Mouse (Mus musculus): ENCODE measurements around the gene Eps15. TPM values are rescaled to one million over a fixed set of nuclear protein-coding genes. Genes with fewer than 3 reads are reported as not detected.

Gene Eps15
- polyA plus RNA-seq, 1 experiment from 2014 or later, result 50.7 TPM

GRCm38 (mm10) chr4:109273586-109274240 is 6.4 kb upstream of the Eps15 start:
- Histone ChIP-seq H3K4me2 (ENCODE audit: low read depth, low read length) (no peak overlapping the region), H3K27ac (replicated peaks; ENCODE audit: low read depth, low read length) (no peak overlapping the region), H3K4me1 (ENCODE audit: control insufficient read depth, insufficient read depth, low read length) (no peaks in the 10 kb centered on the region), H3K9ac (replicated peaks; ENCODE audit: low read length) (no peak overlapping the region), H3K27me3 (ENCODE audit: control insufficient read depth, insufficient read depth, low read length) (no peaks in the 10 kb centered on the region), H3K9me3 (replicated peaks; ENCODE audit: control insufficient read depth, low read length) (no peaks in the 10 kb centered on the region), H3K4me3 (ENCODE audit: low read depth, low read length) (no peak overlapping the region), H3K36me3 (replicated peaks; ENCODE audit: control insufficient read depth, insufficient read depth, low read depth, low read length) (no peaks in the 10 kb centered on the region)
- ATAC-seq (replicated peaks; ENCODE audit: insufficient number of reproducible peaks, low FRiP score, low TSS enrichment, low read depth) (no peak), DNase-seq (ENCODE audit: low spot score) (no peak)
- 94% methylated on average over 2 of the region's 2 CpGs for WGBS

DNA sequence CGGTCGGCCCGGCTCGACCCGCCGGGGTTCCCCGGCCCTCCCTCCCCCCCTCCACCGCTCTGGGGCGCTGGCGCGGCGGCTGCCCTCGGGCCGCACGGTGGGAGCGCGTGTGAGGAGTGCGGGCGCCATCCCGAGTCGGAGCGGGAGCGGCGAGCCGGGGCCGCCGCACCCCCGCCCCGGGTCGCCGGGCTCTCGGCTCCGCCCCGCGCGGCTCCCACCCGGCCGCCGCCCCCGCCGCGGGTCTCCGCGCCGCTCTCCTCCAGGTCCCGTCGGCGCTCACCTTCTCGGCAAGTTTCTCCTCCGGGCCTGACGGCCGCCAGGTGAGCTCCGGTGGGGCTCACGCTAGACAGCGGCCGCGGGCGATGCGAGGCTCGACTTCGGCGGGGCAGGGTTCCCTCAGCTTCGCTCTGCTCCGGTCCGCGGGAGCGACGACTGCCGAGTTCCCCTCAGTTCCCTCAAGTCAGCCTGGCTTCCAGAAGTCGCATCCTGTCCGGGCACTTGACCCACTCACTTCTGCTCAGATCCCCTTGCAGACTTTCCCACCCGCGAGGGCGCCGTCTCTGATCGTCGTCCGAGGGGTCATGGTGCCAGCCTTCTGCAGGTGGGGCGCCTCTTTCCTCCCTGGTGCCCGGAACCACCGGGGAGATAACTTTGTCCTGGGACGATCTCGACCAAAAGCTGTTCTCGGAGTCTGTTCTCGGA is 542 bp downstream of the Eps15 start:
- DNase-seq (ENCODE audit: low spot score), result no peak
- peak overlapping the region; percentile 63 for H3K27ac ChIP-seq (replicated peaks; ENCODE audit: low read depth, low read length)

DNA sequence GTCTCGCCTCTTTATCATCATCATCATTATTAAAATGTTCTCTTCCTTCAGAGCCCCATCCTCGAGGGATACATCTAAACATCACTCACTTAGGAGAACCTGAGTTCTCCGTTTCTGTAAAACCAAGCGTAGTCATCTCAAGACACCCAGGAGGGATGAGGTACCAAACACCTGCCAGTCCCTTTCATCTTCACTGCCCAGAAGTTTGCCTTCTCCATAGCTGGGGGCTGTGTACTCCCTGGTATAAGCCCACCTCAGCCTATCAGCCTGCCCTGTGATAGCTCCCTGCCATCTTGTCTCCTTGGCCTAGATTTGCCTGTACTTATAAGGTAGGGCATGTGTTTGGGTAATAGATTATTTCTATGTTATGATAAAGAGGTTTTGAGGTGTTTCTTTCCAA is 1.1 kb downstream of the Eps15 start:
- 6% methylated on average over 4 of the region's 4 CpGs for WGBS
- H3K27ac ChIP-seq (replicated peaks; ENCODE audit: low read depth, low read length), result no peak overlapping the region
- H3K4me2 ChIP-seq (ENCODE audit: low read depth, low read length), result peak overlapping the region; percentile 84
- no peaks in the 10 kb centered on the region for H3K4me1 ChIP-seq (ENCODE audit: control insufficient read depth, insufficient read depth, low read length)
- H3K27me3 ChIP-seq (ENCODE audit: control insufficient read depth, insufficient read depth, low read length), result no peaks in the 10 kb centered on the region
- no peak for ATAC-seq (replicated peaks; ENCODE audit: insufficient number of reproducible peaks, low FRiP score, low TSS enrichment, low read depth)
- peak overlapping the region; percentile 81; the same call in 1 of the 2 replicates for H3K9ac ChIP-seq (replicated peaks; ENCODE audit: low read length)
- no peak for DNase-seq (ENCODE audit: low spot score)
- H3K4me3 ChIP-seq (ENCODE audit: low read depth, low read length), result peak overlapping the region; percentile 89
- no peaks in the 10 kb centered on the region for H3K36me3 ChIP-seq (replicated peaks; ENCODE audit: control insufficient read depth, insufficient read depth, low read depth, low read length)
- H3K9me3 ChIP-seq (replicated peaks; ENCODE audit: control insufficient read depth, low read length), result no peaks in the 10 kb centered on the region

More for the DNA sequence above, 542 bp downstream of the Eps15 start:
- Histone ChIP-seq H3K4me2 (ENCODE audit: low read depth, low read length) (peak overlapping the region; percentile 84), H3K9ac (replicated peaks; ENCODE audit: low read length) (peak overlapping the region; percentile 81), H3K9me3 (replicated peaks; ENCODE audit: control insufficient read depth, low read length) (no peaks in the 10 kb centered on the region), H3K4me3 (ENCODE audit: low read depth, low read length) (peak overlapping the region; percentile 89), H3K4me1 (ENCODE audit: control insufficient read depth, insufficient read depth, low read length) (no peaks in the 10 kb centered on the region), H3K36me3 (replicated peaks; ENCODE audit: control insufficient read depth, insufficient read depth, low read depth, low read length) (no peaks in the 10 kb centered on the region), H3K27me3 (ENCODE audit: control insufficient read depth, insufficient read depth, low read length) (no peaks in the 10 kb centered on the region)
- ATAC-seq (replicated peaks; ENCODE audit: insufficient number of reproducible peaks, low FRiP score, low TSS enrichment, low read depth), result peak; percentile 84
- under 1% methylated on average over 44 of the region's 85 CpGs for WGBS

DNA sequence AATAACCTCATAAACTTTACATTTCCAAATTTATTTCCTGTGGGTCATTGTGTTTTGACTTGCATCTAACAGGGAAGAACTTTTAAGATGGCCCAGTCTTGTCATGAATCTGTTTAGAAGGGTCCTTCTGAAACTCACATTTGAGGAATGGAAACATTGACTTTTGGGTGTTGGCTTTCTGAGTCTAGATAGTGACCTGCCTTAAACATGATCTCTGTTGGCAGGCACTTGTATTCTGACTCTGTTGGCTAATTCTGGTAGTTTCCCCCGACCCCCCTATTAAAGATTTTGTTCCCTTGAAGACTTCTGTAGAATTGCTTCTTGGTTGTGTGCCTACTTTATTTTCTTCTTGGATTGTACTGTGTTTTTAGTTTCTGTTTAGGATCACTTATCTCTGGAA is 1.9 kb downstream of the Eps15 start:
- H3K4me2 ChIP-seq (ENCODE audit: low read depth, low read length), result no peak overlapping the region
- 86% methylated on average over 1 of the region's 1 CpGs for WGBS

DNA sequence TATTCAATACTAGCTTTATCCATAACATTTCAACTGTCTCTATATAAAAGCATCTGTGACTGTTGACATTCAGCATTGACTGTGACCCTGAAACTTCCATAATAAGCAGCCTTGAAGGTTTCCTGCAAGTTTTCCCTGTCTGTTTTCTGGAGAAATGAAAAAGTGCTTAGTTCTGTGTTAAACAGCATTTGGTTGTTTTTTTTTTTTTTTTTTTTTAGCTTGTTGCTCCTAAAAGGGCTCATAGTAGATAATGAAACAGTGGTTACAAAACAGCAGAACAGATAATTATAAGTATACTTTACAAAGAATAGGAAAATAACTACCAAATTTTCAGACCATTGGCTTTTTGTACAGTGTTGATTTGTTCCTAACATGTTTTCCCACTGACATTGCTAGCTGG is 14.6 kb downstream of the Eps15 start:
- Histone ChIP-seq H3K9ac (replicated peaks; ENCODE audit: low read length) (no peak overlapping the region), H3K4me3 (ENCODE audit: low read depth, low read length) (no peak overlapping the region), H3K4me1 (ENCODE audit: control insufficient read depth, insufficient read depth, low read length) (no peaks in the 10 kb centered on the region), H3K9me3 (replicated peaks; ENCODE audit: control insufficient read depth, low read length) (no peaks in the 10 kb centered on the region), H3K4me2 (ENCODE audit: low read depth, low read length) (no peak overlapping the region), H3K36me3 (replicated peaks; ENCODE audit: control insufficient read depth, insufficient read depth, low read depth, low read length) (no peaks in the 10 kb centered on the region), H3K27me3 (ENCODE audit: control insufficient read depth, insufficient read depth, low read length) (no peaks in the 10 kb centered on the region), H3K27ac (replicated peaks; ENCODE audit: low read depth, low read length) (no peak overlapping the region)
- ATAC-seq (replicated peaks; ENCODE audit: insufficient number of reproducible peaks, low FRiP score, low TSS enrichment, low read depth), result no peak
- no peak for DNase-seq (ENCODE audit: low spot score)

More for the DNA sequence above, 1.9 kb downstream of the Eps15 start:
- Histone ChIP-seq H3K27me3 (ENCODE audit: control insufficient read depth, insufficient read depth, low read length) (no peaks in the 10 kb centered on the region), H3K9ac (replicated peaks; ENCODE audit: low read length) (no peak overlapping the region), H3K4me3 (ENCODE audit: low read depth, low read length) (no peak overlapping the region), H3K9me3 (replicated peaks; ENCODE audit: control insufficient read depth, low read length) (no peaks in the 10 kb centered on the region), H3K36me3 (replicated peaks; ENCODE audit: control insufficient read depth, insufficient read depth, low read depth, low read length) (no peaks in the 10 kb centered on the region), H3K27ac (replicated peaks; ENCODE audit: low read depth, low read length) (no peak overlapping the region), H3K4me1 (ENCODE audit: control insufficient read depth, insufficient read depth, low read length) (no peaks in the 10 kb centered on the region)
- ATAC-seq (replicated peaks; ENCODE audit: insufficient number of reproducible peaks, low FRiP score, low TSS enrichment, low read depth) (no peak), DNase-seq (ENCODE audit: low spot score) (no peak)

GRCm38 (mm10) chr4:109296510-109296909 is 16.4 kb downstream of the Eps15 start:
- no peak overlapping the region for H3K4me2 ChIP-seq (ENCODE audit: low read depth, low read length)
- no peak overlapping the region for H3K4me3 ChIP-seq (ENCODE audit: low read depth, low read length)
- 82% methylated on average over 2 of the region's 2 CpGs for WGBS
- H3K9me3 ChIP-seq (replicated peaks; ENCODE audit: control insufficient read depth, low read length), result no peaks in the 10 kb centered on the region
- no peak overlapping the region for H3K27ac ChIP-seq (replicated peaks; ENCODE audit: low read depth, low read length)
- ATAC-seq (replicated peaks; ENCODE audit: insufficient number of reproducible peaks, low FRiP score, low TSS enrichment, low read depth) (no peak), DNase-seq (ENCODE audit: low spot score) (no peak)
- no peaks in the 10 kb centered on the region for H3K4me1 ChIP-seq (ENCODE audit: control insufficient read depth, insufficient read depth, low read length)
- no peak overlapping the region for H3K9ac ChIP-seq (replicated peaks; ENCODE audit: low read length)
- no peaks in the 10 kb centered on the region for H3K36me3 ChIP-seq (replicated peaks; ENCODE audit: control insufficient read depth, insufficient read depth, low read depth, low read length)
- H3K27me3 ChIP-seq (ENCODE audit: control insufficient read depth, insufficient read depth, low read length), result no peaks in the 10 kb centered on the region

- DNase-seq (ENCODE audit: low spot score) (no peak), ATAC-seq (replicated peaks; ENCODE audit: insufficient number of reproducible peaks, low FRiP score, low TSS enrichment, low read depth) (no peak)
- Histone ChIP-seq H3K27ac (replicated peaks; ENCODE audit: low read depth, low read length) (no peak overlapping the region), H3K4me3 (ENCODE audit: low read depth, low read length) (no peak overlapping the region), H3K4me1 (ENCODE audit: control insufficient read depth, insufficient read depth, low read length) (no peaks in the 10 kb centered on the region), H3K36me3 (replicated peaks; ENCODE audit: control insufficient read depth, insufficient read depth, low read depth, low read length) (no peaks in the 10 kb centered on the region), H3K27me3 (ENCODE audit: control insufficient read depth, insufficient read depth, low read length) (no peaks in the 10 kb centered on the region), H3K9ac (replicated peaks; ENCODE audit: low read length) (no peak overlapping the region), H3K4me2 (ENCODE audit: low read depth, low read length) (no peak overlapping the region), H3K9me3 (replicated peaks; ENCODE audit: control insufficient read depth, low read length) (no peaks in the 10 kb centered on the region)
Observed at GRCm38 (mm10) chr4:109299136-109299535, 19.1 kb downstream of the Eps15 start.
